Mouse (Mus musculus) bone marrow macrophage, adult 2 months (primary cell): ENCODE measurements around the gene Tsc22d3.

ENCODE experiments used
- CTCF ChIP-seq: IDR thresholded peaks from 2 replicates; pipeline ENCODE4 v1.5.1; 2012; ENCODE audit warnings: low read depth, mild to moderate bottlenecking, low read length, moderate library complexity
- POLR2A ChIP-seq: IDR thresholded peaks from 2 replicates; pipeline ENCODE4 v1.6.1; 2012; ENCODE audit warnings: mild to moderate bottlenecking, low read depth, low read length, borderline replicate concordance

- TF ChIP-seq POLR2A (no peak), CTCF (no peak)
These were observed 65.0 kb downstream of the Tsc22d3 start for GRCm38 (mm10) chrX:140535487-140535886.
